Mouse (Mus musculus): ENCODE data around the gene Man2a1. TPM values are rescaled to one million over a fixed set of nuclear protein-coding genes. Genes with fewer than 3 reads are reported as not detected.

Man2a1 gene
- polyA plus RNA-seq, 1 experiment = 0.03 TPM

DNA sequence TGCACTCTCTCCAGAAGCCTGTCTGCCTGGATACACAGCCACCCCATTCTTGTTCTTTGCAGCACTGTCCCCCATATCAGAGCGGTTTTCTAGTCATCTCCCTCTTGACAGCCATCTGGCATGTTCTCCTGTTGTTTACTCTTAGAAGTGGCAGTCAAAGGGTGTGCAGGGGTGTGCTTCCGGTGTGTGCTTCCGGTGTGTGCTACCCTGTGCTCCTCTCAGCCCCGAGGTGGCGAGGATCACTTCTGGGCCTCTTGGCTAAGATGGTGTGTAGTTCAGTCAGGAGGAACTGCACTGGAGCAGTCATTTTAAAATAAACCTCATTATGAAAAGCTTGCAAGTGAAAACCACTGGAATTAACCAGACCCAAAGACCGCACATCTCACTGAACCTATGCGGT lies 125.5 kb downstream of the Man2a1 start:
- TF ChIP-seq TAL1 (IDR thresholded peaks at IDR 0.05; ENCODE audit: low read length) = no peak
- TF ChIP-seq GATA1 (IDR thresholded peaks at IDR 0.05; ENCODE audit: low read length) = no peak
- no peaks in the 10 kb centered on the region for H3K4me1 ChIP-seq (ENCODE audit: control insufficient read depth)

DNA sequence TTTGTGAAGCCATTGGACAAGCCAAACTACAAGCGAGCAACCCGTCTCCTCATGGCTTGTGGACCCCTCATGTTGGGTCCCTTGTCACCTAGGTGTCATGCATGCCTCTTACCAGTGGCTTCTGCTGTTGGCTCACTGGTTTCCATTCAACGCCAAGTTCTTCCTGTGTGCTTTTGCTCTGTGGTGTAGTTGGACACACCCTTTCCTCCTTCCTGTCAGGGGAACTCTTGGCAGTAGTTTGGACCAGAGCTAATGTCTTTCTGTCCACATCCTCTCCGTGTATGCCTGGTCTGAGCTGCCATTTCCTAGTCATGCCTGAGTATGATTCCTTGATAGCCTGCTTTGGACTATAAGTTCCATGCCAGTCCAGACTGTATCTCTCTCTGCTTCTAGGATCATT lies 135.0 kb downstream of the Man2a1 start:
- TF ChIP-seq GATA1 (IDR thresholded peaks at IDR 0.05; ENCODE audit: low read length) (no peak), TAL1 (IDR thresholded peaks at IDR 0.05; ENCODE audit: low read length) (no peak)
- H3K36me3 ChIP-seq (ENCODE audit: control insufficient read depth) = peaks cover 19% of the 10 kb centered on the region

More for the DNA sequence above, 125.5 kb downstream of the Man2a1 start:
- Histone ChIP-seq H3K36me3 (ENCODE audit: control insufficient read depth) (peaks cover 11% of the 10 kb centered on the region; the same call in 1 of the 2 replicates), H3K27me3 (ENCODE audit: control insufficient read depth) (no peaks in the 10 kb centered on the region), H3K9me3 (ENCODE audit: control insufficient read depth, low read length) (no peaks in the 10 kb centered on the region), H3K4me3 (replicated peaks) (no peak overlapping the region)

DNA sequence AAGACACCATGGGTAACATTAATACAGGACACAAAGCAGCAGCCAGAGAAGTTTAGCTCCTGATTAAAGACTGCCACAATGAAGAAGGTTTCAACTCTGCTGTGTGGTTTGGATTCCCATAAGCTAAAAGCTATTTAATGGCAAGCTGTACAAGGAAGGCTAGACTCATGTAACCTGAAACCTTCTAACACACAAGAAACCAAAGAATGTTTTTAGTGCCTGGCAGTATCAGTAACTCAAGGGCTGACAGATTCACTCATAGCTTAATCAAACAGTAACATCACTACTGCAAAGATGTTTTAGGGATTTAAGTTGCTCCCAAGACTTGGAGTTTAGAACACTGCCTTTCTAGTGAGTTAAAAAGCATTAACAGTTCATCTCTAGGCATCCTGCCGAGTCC lies 137.4 kb downstream of the Man2a1 start:
- no peak overlapping the region for H3K4me3 ChIP-seq (replicated peaks)
- H3K4me1 ChIP-seq (ENCODE audit: control insufficient read depth) = no peaks in the 10 kb centered on the region
- peaks cover 32% of the 10 kb centered on the region for H3K36me3 ChIP-seq (ENCODE audit: control insufficient read depth)
- H3K9me3 ChIP-seq (ENCODE audit: control insufficient read depth, low read length) = no peaks in the 10 kb centered on the region
- no peaks in the 10 kb centered on the region for H3K27me3 ChIP-seq (ENCODE audit: control insufficient read depth)
- no peak for TF ChIP-seq GATA1 (IDR thresholded peaks at IDR 0.05; ENCODE audit: low read length)

More for the DNA sequence above, 135.0 kb downstream of the Man2a1 start:
- no peak overlapping the region for H3K4me3 ChIP-seq (replicated peaks)
- H3K9me3 ChIP-seq (ENCODE audit: control insufficient read depth, low read length) = no peaks in the 10 kb centered on the region
- H3K27me3 ChIP-seq (ENCODE audit: control insufficient read depth) = no peaks in the 10 kb centered on the region
- H3K4me1 ChIP-seq (ENCODE audit: control insufficient read depth) = no peaks in the 10 kb centered on the region

DNA sequence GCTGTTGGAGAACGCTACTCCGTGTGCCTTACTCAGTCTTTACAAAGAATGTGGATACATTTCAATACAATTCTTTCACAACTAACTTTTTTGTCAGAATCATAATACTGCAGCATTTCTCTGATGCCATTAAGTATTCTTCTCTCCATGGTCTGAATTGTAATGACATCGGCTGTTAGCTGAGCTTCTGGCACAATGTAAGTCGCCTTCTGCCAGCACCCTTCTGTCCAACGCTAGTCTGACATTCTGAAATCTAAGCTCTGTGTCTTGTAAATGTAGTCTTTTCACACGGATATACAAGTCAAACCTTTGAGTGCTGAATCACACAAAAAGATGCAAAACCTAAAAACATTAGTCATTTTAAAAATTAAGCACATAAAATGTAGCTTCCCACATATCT lies 138.6 kb downstream of the Man2a1 start:
- Histone ChIP-seq H3K27me3 (ENCODE audit: control insufficient read depth) (no peaks in the 10 kb centered on the region), H3K36me3 (ENCODE audit: control insufficient read depth) (peaks cover 38% of the 10 kb centered on the region), H3K4me3 (replicated peaks) (no peak overlapping the region), H3K9me3 (ENCODE audit: control insufficient read depth, low read length) (no peaks in the 10 kb centered on the region), H3K4me1 (ENCODE audit: control insufficient read depth) (no peaks in the 10 kb centered on the region)
- TF ChIP-seq GATA1 (IDR thresholded peaks at IDR 0.05; ENCODE audit: low read length) (no peak), TAL1 (IDR thresholded peaks at IDR 0.05; ENCODE audit: low read length) (no peak)

DNA sequence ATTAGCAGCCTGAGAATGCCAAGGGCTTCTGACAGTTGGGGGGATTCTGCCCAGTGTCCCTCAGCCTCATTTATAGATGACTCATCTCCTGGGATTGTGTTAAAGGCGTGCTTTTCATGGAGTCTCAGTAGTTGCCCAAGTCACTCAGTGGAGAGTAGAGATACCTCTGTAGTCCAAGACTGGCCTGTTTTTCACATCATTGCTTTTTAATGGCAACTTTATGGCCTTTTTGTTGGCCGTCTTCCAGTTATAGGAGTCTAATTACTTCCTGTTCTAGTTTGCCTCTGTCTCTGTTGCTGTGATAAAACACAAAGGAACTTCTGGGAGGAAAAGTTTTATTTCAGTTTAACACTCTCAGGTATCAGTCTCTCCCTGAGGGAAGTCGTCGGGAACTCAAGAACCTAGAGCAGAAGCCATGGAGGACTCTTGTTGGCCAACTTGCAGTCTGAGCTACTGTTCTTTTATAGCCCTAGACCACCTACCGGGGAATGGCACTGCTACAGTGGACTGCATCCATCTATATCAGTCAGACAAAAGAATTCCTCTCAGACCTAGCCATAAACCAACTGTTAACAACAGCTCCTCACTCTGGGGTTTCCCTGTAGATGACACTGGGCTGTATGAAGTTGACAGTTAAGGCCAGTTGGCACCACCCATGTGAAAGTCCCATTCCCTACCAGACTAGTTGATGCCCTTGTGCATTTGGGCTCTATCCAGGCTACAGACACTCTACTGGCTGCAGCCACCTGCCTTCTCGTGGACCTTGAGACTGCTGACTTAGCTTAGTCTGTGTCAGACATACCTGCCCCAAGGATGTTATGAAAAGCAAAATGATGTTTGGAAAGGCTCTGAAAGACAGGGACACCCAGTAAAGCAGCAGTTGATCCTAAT lies 142.4 kb downstream of the Man2a1 start:
- Histone ChIP-seq H3K36me3 (ENCODE audit: control insufficient read depth) (peaks cover 42% of the 10 kb centered on the region), H3K27me3 (ENCODE audit: control insufficient read depth) (no peaks in the 10 kb centered on the region), H3K9me3 (ENCODE audit: control insufficient read depth, low read length) (peaks cover 7% of the 10 kb centered on the region), H3K4me1 (ENCODE audit: control insufficient read depth) (no peaks in the 10 kb centered on the region; the same call in 1 of the 2 replicates), H3K4me3 (replicated peaks) (no peak overlapping the region)
- TF ChIP-seq TAL1 (IDR thresholded peaks at IDR 0.05; ENCODE audit: low read length) (no peak), GATA1 (IDR thresholded peaks at IDR 0.05; ENCODE audit: low read length) (no peak)

DNA sequence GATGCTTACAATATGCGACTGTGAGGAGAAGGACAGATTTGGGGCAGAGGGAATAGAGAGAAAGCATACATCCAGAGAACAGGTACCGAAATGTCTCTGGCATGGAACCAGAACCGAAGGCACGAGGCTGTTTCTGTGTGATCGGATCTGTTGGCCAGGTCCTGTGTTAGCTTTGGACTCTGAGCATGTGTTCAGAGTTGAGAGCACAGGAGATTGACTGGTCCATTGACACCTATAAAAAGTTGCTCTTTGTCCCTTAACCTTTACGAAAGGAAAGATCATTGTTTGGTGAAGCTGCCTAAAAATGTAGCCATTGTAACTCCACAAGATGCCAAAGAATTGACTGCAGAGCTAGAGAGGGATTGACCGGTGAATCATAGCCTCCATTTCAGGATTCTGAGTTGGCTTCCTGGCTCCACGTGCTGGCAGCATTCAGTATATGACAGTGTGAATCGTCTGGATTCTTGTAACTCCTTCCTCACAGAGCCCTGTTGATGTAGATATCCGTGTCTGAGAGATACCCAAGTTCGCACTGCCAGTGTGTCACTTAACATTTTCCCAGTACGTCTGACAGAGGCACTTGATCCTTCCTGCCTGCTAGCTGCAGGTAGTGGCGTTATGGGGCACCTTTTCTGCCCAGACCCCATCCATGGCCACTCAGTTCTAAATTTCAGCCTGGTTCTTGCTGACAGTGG lies 143.2 kb downstream of the Man2a1 start:
- TF ChIP-seq TAL1 (IDR thresholded peaks at IDR 0.05; ENCODE audit: low read length) (no peak), GATA1 (IDR thresholded peaks at IDR 0.05; ENCODE audit: low read length) (no peak)
- Histone ChIP-seq H3K4me1 (ENCODE audit: control insufficient read depth) (no peaks in the 10 kb centered on the region; the same call in 1 of the 2 replicates), H3K9me3 (ENCODE audit: control insufficient read depth, low read length) (peaks cover 7% of the 10 kb centered on the region), H3K27me3 (ENCODE audit: control insufficient read depth) (no peaks in the 10 kb centered on the region), H3K36me3 (ENCODE audit: control insufficient read depth) (peaks cover 39% of the 10 kb centered on the region), H3K4me3 (replicated peaks) (no peak overlapping the region)

DNA sequence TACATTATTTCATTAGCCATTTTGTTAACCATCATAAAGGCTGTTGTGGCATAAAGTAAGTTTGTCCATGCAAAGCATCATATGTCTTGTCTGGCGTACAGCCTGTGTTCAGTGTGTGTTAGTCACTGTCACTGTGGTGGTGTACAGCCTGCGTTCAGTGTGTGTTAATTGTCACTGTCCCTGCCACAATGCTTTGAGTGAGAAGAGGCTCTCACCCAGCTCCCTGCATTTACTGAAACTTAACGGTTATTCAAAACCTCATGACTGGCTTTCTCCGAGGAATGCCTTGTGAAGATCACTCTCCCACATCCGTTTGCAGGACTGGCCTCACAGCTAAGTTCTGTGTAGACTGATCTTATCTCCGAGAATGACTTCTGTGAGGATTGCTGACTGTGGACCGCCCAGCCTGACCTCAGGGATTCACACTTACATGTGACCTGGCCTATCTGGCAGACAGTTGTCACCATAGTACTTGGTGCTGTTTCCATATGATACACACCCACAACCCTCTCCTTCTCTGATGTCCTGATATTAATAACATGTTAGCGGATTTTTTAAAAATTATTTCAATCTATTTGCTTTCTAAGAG lies 146.2 kb downstream of the Man2a1 start:
- Histone ChIP-seq H3K27me3 (ENCODE audit: control insufficient read depth) (no peaks in the 10 kb centered on the region), H3K4me1 (ENCODE audit: control insufficient read depth) (no peaks in the 10 kb centered on the region; the same call in 1 of the 2 replicates), H3K9me3 (ENCODE audit: control insufficient read depth, low read length) (peaks cover 7% of the 10 kb centered on the region), H3K36me3 (ENCODE audit: control insufficient read depth) (peaks cover 43% of the 10 kb centered on the region), H3K4me3 (replicated peaks) (no peak overlapping the region)
- TF ChIP-seq GATA1 (IDR thresholded peaks at IDR 0.05; ENCODE audit: low read length) (no peak), TAL1 (IDR thresholded peaks at IDR 0.05; ENCODE audit: low read length) (no peak)

DNA sequence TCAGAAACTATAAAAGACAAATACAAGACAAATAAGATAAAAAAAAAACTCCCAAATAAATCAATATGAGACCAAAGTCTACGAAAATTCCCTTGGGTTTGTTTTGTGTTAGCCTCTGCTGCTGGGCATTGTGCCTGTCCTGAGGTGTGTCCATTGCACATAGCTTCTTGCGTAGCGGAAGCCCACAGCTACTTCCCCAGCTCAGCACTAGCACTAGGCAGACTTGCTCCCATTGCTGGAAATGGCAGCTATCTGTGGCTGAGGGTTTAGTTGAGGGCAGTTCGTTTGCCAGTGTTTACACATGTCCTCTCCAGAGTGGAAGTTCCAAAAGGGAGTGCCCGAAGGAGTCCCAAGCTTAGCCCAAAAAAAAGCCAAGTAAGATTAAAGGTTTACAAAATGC lies 146.9 kb downstream of the Man2a1 start:
- no peaks in the 10 kb centered on the region; the same call in 1 of the 2 replicates for H3K4me1 ChIP-seq (ENCODE audit: control insufficient read depth)
- TF ChIP-seq GATA1 (IDR thresholded peaks at IDR 0.05; ENCODE audit: low read length) (no peak), TAL1 (IDR thresholded peaks at IDR 0.05; ENCODE audit: low read length) (no peak)
- H3K36me3 ChIP-seq (ENCODE audit: control insufficient read depth) = peaks cover 38% of the 10 kb centered on the region
- peaks cover 7% of the 10 kb centered on the region for H3K9me3 ChIP-seq (ENCODE audit: control insufficient read depth, low read length)
- H3K4me3 ChIP-seq (replicated peaks) = no peak overlapping the region
- no peaks in the 10 kb centered on the region for H3K27me3 ChIP-seq (ENCODE audit: control insufficient read depth)

DNA sequence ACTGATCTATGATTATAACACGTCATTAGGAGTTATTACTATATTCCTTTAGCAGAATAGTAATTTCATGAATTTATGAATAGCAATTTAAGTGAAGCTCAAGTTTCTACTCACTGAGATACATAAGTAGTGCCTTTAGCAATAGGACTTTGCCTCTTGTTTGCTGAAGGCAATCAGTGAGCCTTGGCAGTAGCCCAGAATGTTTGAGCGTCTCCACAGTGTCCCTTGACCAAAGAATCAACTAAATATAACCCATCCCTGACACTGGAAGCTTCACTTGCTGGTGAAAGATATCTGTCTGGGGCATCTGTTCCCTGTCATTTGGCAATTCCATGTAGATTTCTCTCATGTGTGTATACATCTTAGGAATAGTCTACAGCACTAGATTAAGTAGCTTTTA lies 147.6 kb downstream of the Man2a1 start:
- Histone ChIP-seq H3K36me3 (ENCODE audit: control insufficient read depth) (peaks cover 34% of the 10 kb centered on the region), H3K4me1 (ENCODE audit: control insufficient read depth) (no peaks in the 10 kb centered on the region; the same call in 1 of the 2 replicates), H3K27me3 (ENCODE audit: control insufficient read depth) (no peaks in the 10 kb centered on the region), H3K9me3 (ENCODE audit: control insufficient read depth, low read length) (peaks cover 7% of the 10 kb centered on the region), H3K4me3 (replicated peaks) (no peak overlapping the region)
- TF ChIP-seq TAL1 (IDR thresholded peaks at IDR 0.05; ENCODE audit: low read length) = no peak
- no peak for TF ChIP-seq GATA1 (IDR thresholded peaks at IDR 0.05; ENCODE audit: low read length)

All from erythroblast, embryonic 14.5 days (primary cell).